Mouse (Mus musculus): Measurements from ENCODE around the gene Tmtc1. TPM values are rescaled to one million over a fixed set of nuclear protein-coding genes. Genes with fewer than 3 reads are reported as not detected.

Tmtc1 gene
- polyA plus RNA-seq (2014; fragmentation: Illumina TruSeq; extraction: RNeasy Lipid Tissue Mini Kit (QIAGEN cat#74804); ENCODE audit: low read depth, low replicate concordance) = 12.2 TPM

DNA sequence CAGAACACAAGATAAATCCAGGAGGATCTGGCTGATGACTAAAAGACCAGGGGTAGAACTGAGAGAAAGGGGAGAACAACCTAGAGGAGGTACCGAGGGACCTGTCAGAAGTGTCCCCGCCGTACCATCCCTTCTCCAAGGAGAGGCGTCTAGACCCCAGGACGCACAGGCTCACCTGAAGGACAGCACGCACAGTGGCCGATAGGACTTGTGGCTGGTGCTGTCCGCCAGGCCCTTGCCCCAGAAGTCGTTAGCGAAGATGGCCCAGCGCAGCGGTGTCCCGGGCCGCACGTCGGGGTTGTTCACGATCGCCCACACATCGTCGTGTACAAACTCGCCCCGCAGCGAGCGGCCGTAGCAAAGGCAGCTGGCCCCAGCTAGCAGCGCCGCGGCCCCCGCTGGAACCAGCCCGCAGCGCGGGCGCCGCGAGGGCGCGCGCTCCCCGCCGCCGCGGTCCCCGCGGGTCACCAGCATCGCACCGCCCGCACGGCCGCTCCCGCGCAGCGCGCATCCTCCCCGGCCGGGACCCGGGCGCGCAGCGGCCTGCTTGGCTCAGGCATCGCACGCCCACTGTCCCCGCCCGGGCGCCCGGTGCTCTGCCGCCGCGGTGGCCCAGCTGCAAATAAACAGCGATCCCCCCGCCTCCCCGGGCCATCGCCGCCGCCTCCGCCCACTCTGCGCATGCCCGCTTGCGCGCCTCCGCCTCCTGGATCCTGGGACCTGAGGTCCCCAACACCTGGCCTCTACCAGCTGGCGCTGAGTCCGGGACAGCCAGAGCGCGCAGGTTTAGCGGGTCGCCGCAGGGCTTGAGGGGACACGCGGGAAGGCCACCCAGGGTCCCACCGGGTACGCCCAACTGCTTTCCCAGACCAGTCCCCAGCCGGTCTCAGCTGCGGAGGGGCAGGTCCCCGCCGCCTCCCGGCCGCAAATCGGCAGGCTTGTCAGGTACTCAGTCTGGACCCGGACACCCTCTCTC, at the start of gene Tmtc1:
Tmtc1 (minus strand) TSS at position 664 of the 976 bp plus-strand sequence.

DNA sequence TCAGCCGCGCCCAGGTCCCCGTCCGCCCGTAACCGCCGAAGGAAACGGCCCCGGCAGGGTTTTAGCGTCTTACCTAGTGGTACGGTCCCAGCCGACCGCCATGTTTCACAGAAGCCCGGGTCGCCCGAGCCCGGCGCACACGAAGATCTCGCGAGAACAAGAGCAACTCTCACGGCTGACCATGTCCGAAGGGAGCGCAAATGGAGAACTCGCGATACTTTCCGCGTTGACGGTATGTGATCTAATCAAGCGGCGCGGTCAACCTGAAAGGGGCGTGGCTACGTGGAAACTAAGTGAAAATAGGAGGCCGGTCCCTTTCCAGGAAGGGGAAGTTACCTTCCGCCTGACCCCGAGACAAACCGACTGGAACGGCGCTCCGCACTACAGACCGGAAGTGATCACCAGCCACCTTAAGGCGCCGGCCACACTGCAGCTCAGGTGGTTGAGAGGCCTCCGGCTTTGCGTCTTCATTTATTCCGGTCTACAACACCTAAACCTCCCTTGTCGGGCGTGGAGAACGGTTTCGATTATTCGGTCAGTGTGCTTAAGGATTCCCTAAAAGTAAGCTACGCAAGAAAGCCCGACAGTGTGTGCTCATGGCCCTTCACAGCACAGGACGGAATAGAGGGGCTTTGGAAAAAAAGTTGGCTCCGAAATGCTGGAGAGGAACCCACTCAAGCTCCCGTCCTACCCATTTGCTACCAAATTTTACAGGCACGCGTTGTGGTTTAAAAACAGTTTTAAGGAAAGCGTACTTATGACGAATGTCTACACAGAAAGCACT, 232.1 kb downstream of the Tmtc1 start, which contains the start of gene Ergic2:
Ergic2 (minus strand) TSS at position 478 of the 784 bp plus-strand sequence.

Other genes with a start within 250 kb of the Tmtc1 start
- 216 TPM for gene Ergic2, start 232.0 kb downstream of the Tmtc1 start, polyA plus RNA-seq (2014; fragmentation: Illumina TruSeq; extraction: RNeasy Lipid Tissue Mini Kit (QIAGEN cat#74804); ENCODE audit: low read depth, low replicate concordance)